Mouse (Mus musculus) lung, embryonic 14.5 days (tissue): Measurements from ENCODE around the gene Mxi1. TPM values are rescaled to one million over a fixed set of nuclear protein-coding genes. Genes with fewer than 3 reads are reported as not detected.

ENCODE experiments used
- ATAC-seq: fragments of 200-750 bp; cut with Nextera tagmentation; 2 replicates; pipeline ENCODE4 v1.8.0; 2017; ENCODE audit warnings: mild to moderate bottlenecking, moderate TSS enrichment, moderate library complexity; ENCODE audit not compliant: insufficient read depth
- DNase-seq: peaks from one replicate; pipeline ENCODE4 v3.0.0-alpha.2; 2015
- H3K27ac ChIP-seq: fragments of 300-500 bp; sonication (generic); 2 replicates; pipeline ENCODE4 v1.5.1; 2014; ENCODE audit warnings: low read depth, mild to moderate bottlenecking, moderate library complexity
- H3K27me3 ChIP-seq: fragments of 300-500 bp; sonication (generic); 2 replicates; pipeline ENCODE4 v1.6.1; 2014; ENCODE audit warnings: low read length, control low read depth; ENCODE audit not compliant: insufficient read depth
- H3K36me3 ChIP-seq: fragments of 300-500 bp; sonication (generic); 2 replicates; pipeline ENCODE4 v1.6.1; 2014; ENCODE audit warnings: control low read depth; ENCODE audit not compliant: insufficient read depth
- H3K4me1 ChIP-seq: fragments of 300-500 bp; sonication (generic); 2 replicates; pipeline ENCODE4 v1.6.1; 2014; ENCODE audit warnings: antibody characterized with exemption, control low read depth; ENCODE audit not compliant: insufficient read depth
- H3K4me2 ChIP-seq: fragments of 300-500 bp; sonication (generic); 2 replicates; pipeline ENCODE4 v1.6.1; 2014; ENCODE audit warnings: mild to moderate bottlenecking
- H3K4me3 ChIP-seq: fragments of 300-500 bp; sonication (generic); 2 replicates; pipeline ENCODE4 v1.5.1; 2014; ENCODE audit warnings: low read depth, low read length
- H3K9ac ChIP-seq: fragments of 300-500 bp; sonication (generic); 2 replicates; pipeline ENCODE4 v1.6.1; 2014
- H3K9me3 ChIP-seq: fragments of 300-500 bp; sonication (generic); 2 replicates; pipeline ENCODE4 v1.6.1; 2016; ENCODE audit warnings: low read depth, low read length, control low read depth
- CTCF ChIP-seq: IDR thresholded peaks from 2 replicates; pipeline ENCODE4 v1.5.1; 2016; ENCODE audit warnings: antibody characterized with exemption, low read depth
- WGBS: fragments of 180-500 bp; shearing (Covaris S2); extraction: QIAGEN DNeasy Blood & Tissue Kit; methylation state at CpG from one replicate; pipeline ENCODE4 v1.1.7; 2014; 5-methylcytosine and 5-hydroxymethylcytosine counted together
- polyA plus RNA-seq: library from polyadenylated mRNA; unstranded; fragments of >200 nt; fragmentation: Nextera tagmentation; extraction: Ambion mirVana; gene quantifications from 2 replicates; pipeline ENCODE4 v1.2.1, GENCODE M21; 2014

The Mxi1 gene
- polyA plus RNA-seq, 1 experiment from 2014 or later = 36.7 TPM

GRCm38 (mm10) chr19:53399213-53399612, 88.9 kb downstream of the Mxi1 start:
- no peak overlapping the region for H3K27ac ChIP-seq
- no peak overlapping the region for H3K9ac ChIP-seq
- H3K9me3 ChIP-seq = no peaks in the 10 kb centered on the region
- H3K27me3 ChIP-seq = no peaks in the 10 kb centered on the region
- no peak for ATAC-seq
- DNase-seq = no peak
- no peak for TF ChIP-seq CTCF
- H3K4me1 ChIP-seq = no peaks in the 10 kb centered on the region
- no peak overlapping the region for H3K4me3 ChIP-seq
- WGBS = 75% methylated on average over 4 of the region's 4 CpGs
- H3K36me3 ChIP-seq = no peaks in the 10 kb centered on the region
- no peak overlapping the region for H3K4me2 ChIP-seq

- no peaks in the 10 kb centered on the region for H3K27me3 ChIP-seq
- no peak overlapping the region for H3K27ac ChIP-seq
- no peaks in the 10 kb centered on the region for H3K36me3 ChIP-seq
- no peak overlapping the region for H3K9ac ChIP-seq
- no peaks in the 10 kb centered on the region for H3K9me3 ChIP-seq
- WGBS = 75% methylated on average over 16 of the region's 16 CpGs
- no peak overlapping the region for H3K4me3 ChIP-seq
- no peak overlapping the region for H3K4me2 ChIP-seq
- peak; percentile 36 for DNase-seq
- no peaks in the 10 kb centered on the region for H3K4me1 ChIP-seq
- no peak for ATAC-seq
- peak; percentile 17; the same call in 1 of the 2 replicates for TF ChIP-seq CTCF
Measured at GRCm38 (mm10) chr19:53400332-53401110, 90.2 kb downstream of the Mxi1 start.

- H3K4me3 ChIP-seq = no peak overlapping the region
- H3K36me3 ChIP-seq = no peaks in the 10 kb centered on the region
- no peaks in the 10 kb centered on the region for H3K27me3 ChIP-seq
- H3K4me2 ChIP-seq = no peak overlapping the region
- H3K9ac ChIP-seq = no peak overlapping the region
- H3K27ac ChIP-seq = no peak overlapping the region
- DNase-seq = no peak
- WGBS = 42% methylated on average over 12 of the region's 12 CpGs
- no peak; the same call in 1 of the 2 replicates for TF ChIP-seq CTCF
- H3K4me1 ChIP-seq = no peaks in the 10 kb centered on the region
- H3K9me3 ChIP-seq = no peaks in the 10 kb centered on the region
- ATAC-seq = no peak
Measured at GRCm38 (mm10) chr19:53402741-53403432, 92.6 kb downstream of the Mxi1 start.

- H3K4me3 ChIP-seq = no peak overlapping the region
- no peaks in the 10 kb centered on the region for H3K27me3 ChIP-seq
- no peak for DNase-seq
Measured at GRCm38 (mm10) chr19:53404219-53404836, 94.0 kb downstream of the Mxi1 start.

DNA sequence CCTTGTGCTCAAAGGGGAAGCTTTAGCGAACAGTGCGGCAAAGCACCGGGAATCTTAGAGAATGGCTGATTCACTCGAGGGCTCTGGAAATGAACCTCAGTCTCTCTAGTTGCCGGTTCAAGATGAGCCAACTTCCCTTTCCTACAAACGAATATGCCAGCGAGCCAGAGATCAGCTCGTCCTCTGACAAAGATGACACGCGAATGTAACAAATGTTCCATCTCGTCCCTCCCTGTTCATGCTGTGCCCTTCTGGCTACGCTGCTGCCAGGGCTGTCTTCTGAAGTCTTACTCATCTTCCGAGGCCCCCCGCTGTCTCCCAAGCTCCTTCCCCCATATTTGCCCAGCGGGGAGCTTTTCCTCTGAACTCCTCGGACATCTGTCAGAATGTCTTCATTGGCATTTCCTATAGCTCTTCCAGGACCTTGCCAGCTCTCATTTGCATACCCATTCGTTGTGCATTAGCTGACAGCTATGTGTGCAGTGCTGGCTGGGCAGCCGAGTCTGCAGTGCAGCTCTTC, 94.6 kb downstream of the Mxi1 start:
- Histone ChIP-seq H3K4me2 (no peak overlapping the region), H3K36me3 (no peaks in the 10 kb centered on the region), H3K27me3 (no peaks in the 10 kb centered on the region), H3K9ac (no peak overlapping the region), H3K4me1 (no peaks in the 10 kb centered on the region), H3K9me3 (no peaks in the 10 kb centered on the region), H3K4me3 (no peak overlapping the region), H3K27ac (no peak overlapping the region)
- WGBS = 77% methylated on average over 18 of the region's 18 CpGs
- DNase-seq (no peak), ATAC-seq (no peak)
- TF ChIP-seq CTCF = no peak

More at GRCm38 (mm10) chr19:53404219-53404836, 94.0 kb downstream of the Mxi1 start:
- Histone ChIP-seq H3K27ac (no peak overlapping the region), H3K4me1 (no peaks in the 10 kb centered on the region), H3K36me3 (no peaks in the 10 kb centered on the region), H3K9ac (no peak overlapping the region), H3K4me2 (no peak overlapping the region), H3K9me3 (no peaks in the 10 kb centered on the region)
- ATAC-seq = no peak
- WGBS = 87% methylated on average over 10 of the region's 10 CpGs
- TF ChIP-seq CTCF = no peak

- DNase-seq (no peak), ATAC-seq (no peak)
- Histone ChIP-seq H3K9ac (no peak overlapping the region), H3K27me3 (no peaks in the 10 kb centered on the region), H3K36me3 (no peaks in the 10 kb centered on the region), H3K9me3 (no peaks in the 10 kb centered on the region), H3K4me1 (no peaks in the 10 kb centered on the region), H3K4me2 (no peak overlapping the region), H3K27ac (no peak overlapping the region), H3K4me3 (no peak overlapping the region)
- TF ChIP-seq CTCF = no peak
- WGBS = 42% methylated on average over 2 of the region's 2 CpGs
Measured at GRCm38 (mm10) chr19:53405810-53406209, 95.5 kb downstream of the Mxi1 start.

DNA sequence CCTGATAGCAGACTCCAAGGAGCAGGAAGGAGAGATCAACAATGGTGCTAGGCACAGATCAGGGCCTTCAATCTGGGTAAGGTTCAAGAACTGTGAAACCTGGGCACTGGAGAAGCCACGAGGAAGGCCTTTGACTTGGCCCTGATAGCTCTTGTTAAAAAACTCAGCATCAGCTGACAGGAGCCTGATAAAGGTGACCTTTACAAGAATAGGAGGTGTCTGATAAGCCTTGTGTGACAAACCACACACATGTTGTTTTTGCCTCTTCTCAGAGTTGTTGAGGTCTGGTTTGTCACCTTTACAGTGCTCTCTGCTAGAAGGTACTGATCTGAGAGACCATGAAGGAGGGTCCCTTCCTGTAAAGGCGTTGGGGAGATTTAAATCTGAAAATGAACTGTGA, 97.0 kb downstream of the Mxi1 start:
- H3K9me3 ChIP-seq = no peaks in the 10 kb centered on the region
- peaks cover 10% of the 10 kb centered on the region for H3K4me1 ChIP-seq
- no peak overlapping the region for H3K4me2 ChIP-seq
- H3K4me3 ChIP-seq = no peak overlapping the region
- WGBS = 52% methylated on average over 2 of the region's 2 CpGs
- no peak overlapping the region for H3K9ac ChIP-seq
- ATAC-seq (no peak), DNase-seq (no peak)
- H3K27ac ChIP-seq = no peak overlapping the region
- no peaks in the 10 kb centered on the region for H3K27me3 ChIP-seq
- TF ChIP-seq CTCF = no peak
- H3K36me3 ChIP-seq = no peaks in the 10 kb centered on the region
